Mouse (Mus musculus) erythroblast, embryonic 14.5 days (primary cell): ENCODE data around the gene Prkag2.

ENCODE experiments used
- GATA1 ChIP-seq: IDR thresholded peaks from 2 replicates; pipeline ENCODE4 v1.6.1; 2012; ENCODE audit warnings: low read length, inconsistent platforms, mixed read lengths
- TAL1 ChIP-seq: IDR thresholded peaks from 3 replicates; pipeline ENCODE4 v1.6.1; 2012; ENCODE audit warnings: low read length, inconsistent platforms, mixed read lengths

DNA sequence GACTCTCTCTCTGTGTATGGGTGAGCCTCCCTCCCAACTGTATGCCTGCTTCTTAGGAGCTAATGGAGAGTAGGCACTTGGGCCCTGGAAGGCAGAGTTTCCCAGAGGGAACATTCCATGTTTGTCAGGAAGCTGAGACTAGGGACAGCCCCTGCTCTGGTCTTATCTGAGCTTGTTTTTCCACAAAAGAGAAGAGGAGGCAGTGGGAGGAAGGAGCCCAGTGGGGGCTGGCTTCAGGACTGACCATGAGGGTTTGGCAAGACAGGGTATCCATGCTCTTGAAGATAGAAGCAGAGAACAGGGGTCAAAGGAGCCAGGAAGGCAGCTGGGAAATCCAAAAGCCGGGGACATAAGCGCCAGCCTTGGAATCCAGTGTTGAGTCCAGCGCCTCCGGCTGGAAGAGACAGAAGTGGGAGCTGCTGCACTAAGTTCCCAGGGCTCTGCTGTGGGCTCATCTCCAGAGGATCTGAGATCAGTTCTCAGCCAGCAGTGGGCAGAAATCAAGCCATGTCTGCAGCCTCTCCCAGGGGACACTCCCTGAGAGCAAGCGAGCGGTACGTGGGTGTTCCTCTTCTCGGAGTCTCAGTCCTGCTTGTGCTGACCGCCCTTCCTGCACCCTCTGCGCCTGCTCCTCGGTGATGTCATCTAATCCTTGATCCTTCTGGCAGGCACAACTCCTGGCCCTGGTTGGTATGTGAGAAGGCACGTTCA, 75.0 kb downstream of the Prkag2 start:
- TF ChIP-seq TAL1: no peak
- TF ChIP-seq GATA1: no peak
